Mouse (Mus musculus) erythroblast, embryonic 14.5 days (primary cell): ENCODE measurements around the gene Lmntd1.

ENCODE experiments used
- GATA1 ChIP-seq: IDR thresholded peaks from 2 replicates; pipeline ENCODE4 v1.6.1; 2012; ENCODE audit warnings: low read length, inconsistent platforms, mixed read lengths
- TAL1 ChIP-seq: IDR thresholded peaks from 3 replicates; pipeline ENCODE4 v1.6.1; 2012; ENCODE audit warnings: low read length, inconsistent platforms, mixed read lengths

DNA sequence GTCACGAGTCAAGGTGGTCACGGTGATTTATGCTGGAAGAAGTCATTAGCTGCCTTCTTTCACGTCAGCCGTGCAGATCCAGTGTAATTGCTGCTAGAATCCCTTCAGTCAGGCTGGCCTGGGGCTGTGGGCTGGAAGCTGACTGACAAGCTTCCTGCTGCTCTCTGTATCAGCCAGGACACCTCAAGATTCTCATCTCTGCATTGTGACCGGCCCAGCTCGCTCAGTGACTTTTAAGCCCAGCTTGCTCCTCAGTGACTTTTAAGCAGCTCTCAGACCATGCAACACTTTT lies 74.6 kb downstream of the Lmntd1 start:
- TF ChIP-seq GATA1 (no peak), TAL1 (no peak)
